Mouse (Mus musculus) left cerebral cortex, postnatal 4 days (tissue): ENCODE results near the gene Piwil1. TPM values are rescaled to one million over a fixed set of nuclear protein-coding genes. Genes with fewer than 3 reads are reported as not detected.

Source experiments
- DNase-seq: peaks from one replicate; pipeline ENCODE4 v3.0.0-alpha.2; 2022
- intact Hi-C: fragments of 180-260 bp; cut with DNase I; formaldehyde crosslinking; loops from one replicate; pipeline ENCODE4 v1.15.1; 2025
- total RNA-seq, 2 experiments: library from RNA; stranded (reverse); gene quantifications; 2 replicates each; pipeline ENCODE4 v1.2.3; 2021

Gene Piwil1
- total RNA-seq = under 1 TPM; 0.22 to 0.38 TPM

DNA sequence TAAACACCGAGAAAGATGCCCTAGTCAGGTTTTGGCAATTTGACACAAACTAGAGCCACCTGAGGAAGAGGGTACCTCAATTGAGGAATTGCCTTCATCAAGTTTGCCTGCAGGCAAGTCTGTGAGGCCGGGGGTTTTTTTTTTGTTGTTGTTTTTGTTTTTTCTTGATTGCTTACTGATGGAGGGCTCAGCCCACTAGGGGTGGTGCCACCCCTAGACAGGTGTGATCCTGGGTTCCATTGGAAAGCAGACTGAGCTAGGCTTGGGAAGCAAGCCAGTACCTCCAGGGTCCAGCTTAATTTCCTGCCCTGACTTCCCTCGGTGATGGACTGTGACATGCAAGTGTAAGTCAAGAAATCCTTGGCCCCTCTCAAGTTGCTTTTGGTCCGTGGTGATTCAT lies at the start of gene Piwil1:
Piwil1 (plus strand) TSS at position 301 of the 400 bp plus-strand sequence.
- intact Hi-C loops = no loop called here

DNA sequence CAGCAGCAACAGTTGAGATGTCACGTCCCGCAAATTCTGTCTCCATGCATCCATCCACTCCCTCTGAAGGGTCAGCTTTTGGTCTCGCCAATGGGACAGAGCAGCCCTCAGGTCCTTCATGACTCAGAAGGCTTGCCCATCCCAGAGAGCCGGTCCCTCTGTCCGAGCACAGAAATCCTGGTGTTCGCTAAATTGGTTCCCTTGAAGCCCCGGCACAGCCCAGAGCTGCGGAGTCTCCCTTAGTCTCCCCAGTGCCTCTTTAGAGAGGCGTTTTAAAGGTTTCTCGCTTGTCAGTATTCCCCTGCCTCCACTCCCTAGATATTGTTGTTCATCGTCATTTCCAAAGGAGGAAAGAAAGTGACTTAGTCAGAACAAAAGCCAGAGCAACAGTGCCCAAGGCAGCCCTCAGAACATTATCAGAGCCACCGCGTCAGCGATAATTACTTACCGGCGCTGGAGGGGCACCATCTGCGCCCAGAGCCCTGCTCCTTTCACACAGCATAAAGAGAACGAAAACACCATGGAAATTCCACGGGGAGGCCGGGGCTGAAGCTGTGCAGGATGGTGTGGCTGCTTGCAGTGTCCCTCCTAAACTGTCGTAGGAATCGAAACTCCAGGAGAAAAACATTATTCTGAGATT lies 45.7 kb upstream of the Piwil1 start:
- intact Hi-C loops = no loop called here
- no peak for DNase-seq

More for the DNA sequence above, at the start of gene Piwil1:
- no peak for DNase-seq

DNA sequence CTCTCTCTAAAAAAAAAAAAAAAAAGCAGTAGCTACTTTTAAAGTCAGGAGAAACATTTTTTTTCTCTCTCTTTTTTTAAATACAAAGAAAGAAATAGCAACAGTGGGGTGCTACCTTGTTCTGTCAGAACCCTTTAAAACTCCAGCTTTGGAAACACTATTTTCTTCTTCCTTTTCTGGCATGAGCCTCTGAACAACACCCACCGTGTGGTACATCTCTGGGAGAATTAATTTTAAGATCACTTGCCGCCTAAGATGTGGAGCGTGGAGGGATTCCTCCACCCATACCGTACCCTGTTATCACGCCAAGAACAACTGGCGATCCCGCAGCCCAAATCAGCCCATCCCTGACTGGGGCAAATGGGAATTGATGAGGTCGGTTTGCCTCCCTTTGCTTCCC lies 42.2 kb upstream of the Piwil1 start:
- intact Hi-C loops = no loop called here
- DNase-seq = no peak

DNA sequence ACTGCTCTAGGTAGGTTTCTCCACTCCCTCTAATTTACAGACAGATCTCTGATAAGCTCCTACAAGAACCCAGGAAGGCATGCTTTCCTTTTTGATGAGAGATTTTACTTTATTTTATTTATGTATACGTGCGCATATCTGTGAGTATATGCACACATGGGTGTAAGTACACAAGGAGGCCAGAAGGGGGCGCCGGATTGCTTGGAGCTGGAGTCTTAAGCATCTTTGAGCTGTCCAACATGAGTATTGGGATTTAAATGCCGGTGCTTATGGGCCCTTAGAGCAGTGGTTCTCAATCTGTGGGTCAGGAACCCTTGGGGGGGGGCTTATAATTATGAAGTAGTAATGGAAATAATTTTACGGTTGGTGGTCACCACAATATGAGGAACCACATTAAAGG lies 39.4 kb upstream of the Piwil1 start:
- no peak for DNase-seq
- intact Hi-C loops = no loop called here

DNA sequence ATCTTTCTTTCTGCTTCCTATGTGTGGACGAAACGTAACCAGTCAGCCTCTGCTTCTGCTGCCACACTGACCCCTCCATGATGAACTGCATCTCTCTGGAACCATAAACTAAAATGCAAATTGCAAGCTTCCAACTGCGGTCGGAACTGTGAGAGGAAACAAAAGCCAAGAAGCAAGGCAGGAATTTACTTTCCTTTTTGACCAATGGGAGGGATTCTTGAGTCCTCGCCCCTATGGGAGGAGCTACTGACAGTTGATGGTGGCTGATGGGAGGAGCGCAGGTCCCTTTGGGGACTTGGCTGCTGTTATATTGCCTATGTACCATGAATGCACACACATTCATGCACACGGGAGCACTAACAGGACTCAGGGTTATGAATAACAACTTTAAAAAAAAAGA lies 38.3 kb upstream of the Piwil1 start:
- intact Hi-C loops = no loop called here
- no peak for DNase-seq

DNA sequence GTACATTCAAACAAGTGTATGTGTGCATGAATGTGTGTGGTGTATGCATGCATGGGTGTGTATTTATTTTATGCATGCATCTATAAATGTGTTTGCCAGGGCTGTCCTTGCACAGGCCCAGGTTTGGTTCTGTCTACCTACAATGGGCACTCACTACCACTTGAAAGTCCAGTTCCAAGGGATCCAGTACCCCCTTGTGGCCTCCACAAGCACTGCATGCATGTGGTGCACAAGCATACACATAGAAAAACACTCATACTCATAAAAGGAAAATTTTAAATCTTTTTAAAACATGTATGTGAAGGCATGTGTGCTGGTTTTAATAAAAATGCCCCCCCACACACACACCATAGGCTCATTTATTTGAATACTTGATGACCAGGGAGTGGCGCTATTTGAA lies 37.3 kb upstream of the Piwil1 start:
- intact Hi-C loops = no loop called here
- DNase-seq = no peak

DNA sequence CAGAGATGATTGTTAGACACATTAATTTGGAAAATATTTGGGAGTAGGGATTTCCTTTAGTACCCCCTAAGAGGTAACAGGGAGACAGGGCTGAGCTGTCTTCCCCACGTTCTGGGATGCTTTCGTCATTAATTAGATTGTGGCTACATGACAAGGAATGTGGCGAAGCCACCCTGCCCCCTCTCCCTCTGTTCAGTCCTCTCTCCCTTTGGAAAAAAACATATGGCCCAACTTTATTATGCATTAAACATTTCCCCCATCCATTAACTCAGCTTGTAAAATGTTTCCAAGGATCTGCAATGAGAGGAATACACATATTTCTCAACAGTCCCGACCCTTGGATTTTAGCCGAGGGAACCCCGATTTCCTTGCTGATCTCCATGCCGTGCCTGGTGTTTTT lies 35.0 kb upstream of the Piwil1 start:
- intact Hi-C loops = no loop called here
- no peak for DNase-seq

DNA sequence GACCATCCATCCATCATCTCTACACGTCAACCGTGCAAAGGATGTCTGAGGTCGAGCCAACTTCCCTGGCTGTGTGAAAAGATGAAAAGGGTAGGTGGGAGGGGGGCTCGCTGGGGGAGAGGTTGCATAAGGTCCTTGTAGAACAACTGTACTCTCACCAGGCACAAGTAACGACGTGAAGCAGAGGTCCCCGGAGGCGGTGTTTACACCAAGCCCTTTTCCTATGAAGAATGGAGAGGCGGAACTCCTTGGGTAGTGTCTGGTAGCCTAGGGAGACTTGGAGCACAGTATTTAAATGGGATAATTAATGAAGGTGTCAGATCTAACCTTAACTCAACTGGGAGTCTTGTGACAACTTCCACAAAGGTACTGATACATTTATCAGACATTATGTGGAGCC lies 28.2 kb upstream of the Piwil1 start:
- intact Hi-C loops = no loop called here
- DNase-seq = no peak

DNA sequence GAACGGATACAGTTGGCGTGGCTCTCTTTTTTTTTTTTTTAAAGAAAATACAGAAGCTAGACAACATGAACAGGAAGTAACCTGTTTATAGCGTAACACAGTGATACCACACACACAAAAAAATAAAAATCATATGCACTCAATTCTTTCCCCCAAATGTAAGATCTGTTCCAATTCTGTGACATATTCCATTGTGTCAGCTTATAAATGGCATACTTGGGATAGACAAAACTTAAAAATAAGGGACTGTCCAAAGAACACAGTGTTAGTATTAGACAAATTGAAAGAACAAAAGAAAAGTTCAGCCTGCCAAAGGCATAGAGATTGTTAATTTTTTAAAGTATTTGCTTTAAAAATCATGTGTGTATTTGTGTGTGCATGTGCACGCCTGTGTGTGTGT lies 25.0 kb upstream of the Piwil1 start:
- intact Hi-C loops = no loop called here
- no peak for DNase-seq

DNA sequence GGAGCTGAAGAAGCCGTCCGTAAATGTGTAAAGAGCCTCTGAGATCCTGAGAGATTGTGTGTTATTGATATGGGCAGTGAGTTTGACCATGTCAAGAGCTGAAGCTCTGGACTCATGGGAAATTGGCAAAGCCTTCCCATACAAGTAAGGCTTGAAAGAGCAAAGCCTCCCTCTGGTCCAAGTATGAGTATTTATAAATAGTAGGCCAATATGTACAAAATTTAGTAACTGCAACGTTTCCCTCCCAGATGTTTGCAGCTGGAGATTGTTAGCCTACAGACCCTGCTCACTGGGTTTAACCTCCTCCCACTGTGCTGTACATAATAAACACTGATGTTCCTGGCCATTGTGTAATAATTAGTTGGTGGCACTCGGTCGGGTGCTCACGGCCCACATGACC lies 24.5 kb upstream of the Piwil1 start:
- intact Hi-C loops = no loop called here
- no peak for DNase-seq

DNA sequence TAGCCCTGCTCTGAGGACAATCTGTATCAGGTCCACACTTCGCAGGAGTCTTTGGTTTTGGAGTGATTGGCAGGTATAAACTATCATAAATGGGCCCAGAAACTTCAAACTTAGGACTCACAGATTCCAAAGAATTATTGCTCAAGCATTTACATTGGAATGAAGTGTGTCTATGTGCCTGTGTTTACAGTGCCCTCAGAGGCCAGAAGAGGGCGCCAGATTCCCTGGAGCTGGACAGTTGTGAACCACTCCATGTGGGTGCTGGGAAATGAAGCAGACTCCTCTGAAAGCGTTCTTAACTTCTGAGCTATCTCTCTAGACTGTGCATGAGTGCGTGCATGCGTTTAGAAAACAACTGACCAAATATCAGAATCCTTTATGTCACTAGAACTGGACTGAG lies 20.9 kb upstream of the Piwil1 start:
- DNase-seq = peak; percentile 38
- intact Hi-C loops = no loop called here

DNA sequence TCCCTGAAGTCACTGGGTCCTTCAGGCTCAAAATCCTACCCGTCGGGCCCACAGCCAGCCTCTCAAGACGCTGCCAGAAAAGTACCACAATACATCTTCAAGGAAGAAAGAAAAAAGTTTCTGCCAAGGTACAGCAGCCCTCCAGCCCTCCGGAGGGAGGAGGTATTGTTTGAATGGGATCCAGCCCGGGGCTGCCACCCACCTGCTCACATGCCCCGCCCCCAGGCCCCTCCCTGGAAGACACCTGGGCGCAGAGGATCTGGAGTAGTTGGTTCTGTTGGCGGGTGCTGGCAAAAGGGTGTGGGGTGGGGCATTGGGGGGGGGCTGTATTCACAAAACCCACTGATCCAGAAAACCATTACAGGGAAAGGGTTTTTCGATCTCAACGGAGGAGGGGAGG lies 18.1 kb upstream of the Piwil1 start:
- intact Hi-C loops = no loop called here
- peak; percentile 8 for DNase-seq

DNA sequence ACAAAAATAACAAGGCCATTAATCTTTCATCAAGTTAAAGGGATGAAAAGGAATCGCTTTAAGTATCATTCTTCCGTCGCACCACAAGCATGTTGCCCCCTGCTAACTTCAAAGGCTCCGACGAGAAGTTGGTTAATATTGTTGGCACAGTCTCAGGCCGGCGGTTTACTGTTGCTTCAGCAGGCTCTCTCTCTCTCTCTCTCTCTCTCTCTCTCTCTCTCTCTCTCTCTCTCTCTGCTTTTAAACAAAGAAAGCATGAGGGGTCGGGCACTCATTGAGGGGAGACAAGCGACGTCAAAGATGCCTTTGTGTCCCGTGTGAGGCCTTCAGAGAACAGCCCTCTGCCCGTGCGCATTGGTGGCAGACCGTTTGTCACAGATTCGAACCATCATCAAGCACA lies 17.7 kb upstream of the Piwil1 start:
- DNase-seq = peak; percentile 32
- intact Hi-C loops = no loop called here

DNA sequence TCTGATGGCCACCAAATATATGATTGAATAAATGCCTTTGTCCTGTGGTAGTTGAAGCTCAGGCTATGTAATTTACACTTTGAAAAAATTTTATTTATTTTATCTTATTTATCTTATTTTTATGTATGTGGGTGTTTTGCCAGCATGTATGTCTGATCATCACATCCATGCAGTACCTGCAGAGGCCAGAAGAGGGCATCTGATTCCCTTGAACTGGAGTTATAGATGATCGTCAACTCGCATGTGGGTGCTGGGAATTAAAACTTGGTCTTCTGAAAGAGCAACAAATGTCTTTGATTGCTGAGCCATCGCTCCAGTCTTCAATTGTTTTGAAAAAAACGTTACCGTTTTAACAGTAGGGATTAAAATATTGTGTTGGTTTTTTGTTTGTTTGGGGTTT lies 15.2 kb upstream of the Piwil1 start:
- DNase-seq = no peak
- intact Hi-C loops = no loop called here

DNA sequence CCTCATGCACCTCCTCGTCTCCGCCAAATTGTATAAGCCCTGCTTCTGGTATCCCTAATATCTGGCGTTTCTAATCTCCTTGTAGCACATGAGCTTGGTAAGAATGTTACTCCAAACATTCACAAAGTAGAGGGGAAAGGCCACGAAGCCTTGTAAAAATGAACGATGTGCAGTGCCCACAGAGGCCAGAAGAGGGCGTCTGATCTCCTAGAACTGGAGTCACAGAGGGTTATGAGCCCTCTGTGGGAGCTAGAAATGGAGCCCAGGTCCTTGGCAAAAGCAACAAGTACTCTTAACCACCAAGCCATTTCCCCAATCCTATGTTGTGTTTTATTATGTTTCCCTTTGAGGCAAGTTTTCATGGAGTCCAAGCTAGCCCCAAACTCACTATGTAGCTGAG lies 8.2 kb upstream of the Piwil1 start:
- DNase-seq = no peak
- intact Hi-C loops = no loop called here

DNA sequence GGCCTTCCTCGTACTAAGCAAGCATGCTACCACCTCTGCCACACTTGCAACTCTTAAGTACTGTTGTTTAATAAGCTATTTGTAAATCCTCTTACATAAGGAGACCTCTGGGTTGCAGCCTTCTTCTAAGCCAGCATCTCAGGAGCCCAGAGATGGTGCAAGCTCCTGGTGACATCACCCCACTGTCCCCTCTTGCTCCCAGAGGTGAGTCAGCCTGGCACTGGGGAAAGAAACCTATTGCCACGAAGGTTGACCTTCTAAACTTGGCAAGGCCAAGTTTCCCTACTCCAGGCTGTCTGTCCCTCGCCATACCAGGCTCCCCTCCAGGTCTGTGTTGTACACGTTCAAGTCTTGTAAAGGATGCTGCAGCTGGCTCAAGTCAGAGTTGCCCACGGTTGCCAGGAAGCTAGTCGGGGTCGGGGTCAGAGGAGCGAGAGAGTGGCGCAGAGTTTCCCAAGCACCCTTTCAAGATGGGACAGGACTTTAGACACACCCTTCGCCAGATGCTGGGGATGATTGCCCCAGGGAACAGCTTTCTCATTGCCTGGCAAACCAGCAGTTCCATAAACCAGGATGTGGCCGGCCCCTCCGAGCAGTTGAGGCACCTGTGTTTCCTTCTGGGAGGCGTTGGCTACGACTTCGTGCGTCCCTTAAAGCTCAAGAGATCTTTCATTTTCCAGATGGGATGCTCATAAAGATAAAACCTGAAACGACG lies 7.6 kb upstream of the Piwil1 start:
- intact Hi-C loops = no loop called here
- no peak for DNase-seq

DNA sequence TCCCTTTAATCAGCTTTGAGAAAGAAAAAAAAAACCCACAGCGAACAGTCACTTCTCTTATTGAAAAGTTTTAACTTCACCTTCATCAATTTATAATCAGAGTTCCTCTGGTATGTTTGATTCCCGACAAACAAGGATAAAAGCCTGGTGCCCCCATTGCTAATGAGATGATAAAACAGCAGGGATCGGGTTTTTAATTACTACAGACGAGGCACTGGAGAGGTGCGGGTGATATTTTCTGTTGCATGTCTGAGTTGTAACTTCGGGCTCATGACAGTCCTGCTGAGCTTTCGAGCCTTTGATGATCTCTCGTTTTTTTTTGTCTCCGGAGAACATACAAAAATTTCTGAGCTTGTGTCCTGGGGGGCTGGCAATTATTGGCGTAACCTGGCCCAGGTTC lies 5.5 kb upstream of the Piwil1 start:
- no peak for DNase-seq
- intact Hi-C loops = no loop called here

DNA sequence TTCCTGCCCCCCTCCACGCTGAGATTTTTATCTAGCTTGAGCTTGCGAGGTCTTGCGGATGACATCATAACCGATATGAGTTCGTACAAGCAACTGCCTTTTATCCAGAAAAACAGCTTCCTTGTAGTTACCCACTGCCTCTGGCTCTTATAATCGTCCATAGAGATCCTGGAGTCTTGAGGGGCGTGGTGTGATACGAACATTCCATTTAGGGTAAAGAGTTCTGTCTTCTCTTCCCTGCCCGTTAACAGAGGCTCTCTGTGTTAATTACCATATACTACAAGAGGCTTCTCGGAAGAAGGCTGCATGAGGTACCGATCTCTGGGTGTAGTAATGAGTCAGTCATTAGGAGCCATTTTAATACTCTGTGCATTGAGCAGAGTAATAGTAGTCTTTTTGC lies 1.6 kb upstream of the Piwil1 start:
- intact Hi-C loops = no loop called here
- DNase-seq = no peak

DNA sequence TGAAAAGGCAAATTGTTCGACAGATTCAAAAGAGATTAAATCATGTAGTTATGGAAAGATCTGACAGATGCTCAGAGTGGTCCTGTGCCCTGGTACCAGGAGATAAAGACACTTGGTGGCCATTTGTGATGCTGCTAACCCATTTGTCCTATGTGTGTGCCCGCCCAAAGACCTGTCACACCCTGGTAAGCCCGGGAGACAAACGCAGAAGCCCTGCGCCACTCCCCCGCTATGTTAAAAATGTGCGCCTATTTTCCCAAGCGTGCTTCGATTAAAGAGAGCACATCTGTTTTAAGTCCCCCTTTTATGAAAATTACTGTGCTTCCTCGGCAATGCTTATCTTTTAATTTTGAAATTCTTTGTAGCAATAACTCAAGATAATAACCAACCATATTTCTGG lies 1.4 kb downstream of the Piwil1 start:
- intact Hi-C loops = no loop called here
- no peak for DNase-seq

DNA sequence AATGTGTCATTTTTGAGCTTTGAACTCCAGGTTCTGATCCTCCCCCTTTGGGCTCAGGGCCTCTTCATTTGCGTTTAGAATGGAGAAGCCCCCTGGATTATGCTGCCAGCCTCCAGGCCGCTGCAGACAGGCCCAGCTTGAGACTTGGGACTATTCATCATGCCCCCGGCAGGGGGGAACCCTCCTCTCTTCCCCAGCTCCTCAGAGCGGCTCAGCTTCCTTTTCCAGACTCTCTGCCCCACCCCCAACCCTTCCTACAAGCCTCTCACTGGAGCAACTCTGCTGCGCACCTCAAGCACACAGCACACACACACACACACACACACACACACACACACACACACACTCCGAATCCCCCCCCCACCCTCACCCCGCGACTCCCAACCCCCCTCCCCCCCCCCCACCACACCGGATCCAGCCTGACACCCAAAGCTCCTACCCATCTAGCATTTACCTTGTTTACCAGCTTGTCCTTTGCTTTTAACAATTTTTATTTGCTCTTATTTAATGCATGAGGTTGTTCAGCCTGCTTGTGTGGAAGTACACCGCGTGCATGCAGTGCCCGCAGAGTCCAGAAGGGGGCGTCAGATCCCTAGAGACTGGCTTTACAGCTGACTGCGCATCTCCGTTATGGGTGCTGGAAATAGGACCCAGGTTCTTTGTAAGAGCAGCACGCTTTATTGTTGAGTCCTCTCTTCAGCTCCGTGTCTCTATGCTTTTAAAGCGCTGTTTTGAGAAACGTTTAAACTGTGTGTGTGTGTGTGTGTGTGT lies 2.0 kb downstream of the Piwil1 start:
- peak; percentile 44 for DNase-seq
- intact Hi-C loops = no loop called here

DNA sequence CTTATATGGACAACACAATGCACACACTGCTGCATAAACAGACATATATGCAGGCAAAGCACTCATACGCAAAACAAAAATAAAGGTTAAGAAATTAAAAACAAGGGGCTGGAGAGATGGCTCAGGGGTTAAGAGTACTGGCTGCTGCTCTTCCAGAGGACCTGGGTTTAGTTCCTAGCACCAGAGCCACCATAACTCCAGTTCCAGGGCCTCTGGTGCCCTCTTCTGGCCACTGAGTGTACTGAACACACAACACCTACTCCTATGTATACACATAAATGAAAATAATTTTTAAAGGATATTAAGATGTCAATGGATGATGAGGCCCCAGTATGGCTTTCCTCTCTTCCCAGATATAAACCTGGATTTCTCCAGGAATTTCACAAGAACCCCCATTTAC lies 4.1 kb downstream of the Piwil1 start:
- intact Hi-C loops = no loop called here
- no peak for DNase-seq

DNA sequence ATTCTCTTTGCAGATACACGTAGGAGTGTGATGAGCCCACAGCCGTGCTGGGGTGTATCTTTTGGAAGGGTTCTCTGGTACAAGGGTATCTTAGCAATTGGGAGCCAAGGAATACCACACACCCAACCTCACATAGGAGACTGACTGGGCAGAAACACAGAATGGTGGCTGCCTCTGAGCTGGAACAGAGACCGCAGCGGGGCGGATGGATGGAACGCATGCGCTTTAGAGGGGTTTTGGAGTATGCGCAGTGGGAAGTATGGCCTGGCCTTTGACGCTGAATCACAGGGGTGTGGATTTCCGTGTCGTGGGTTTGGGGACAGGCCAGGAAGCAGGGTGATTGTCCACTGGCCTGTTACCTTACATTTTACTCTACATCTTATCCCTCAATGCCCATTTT lies 4.9 kb downstream of the Piwil1 start:
- DNase-seq = no peak
- intact Hi-C loops = no loop called here
